1 mouse cellular context compared by ENCODE assay signal in genomic region chr4:58291828-58292227, GRCm38 (mm10).
TF ChIP-seq lines count a peak whose summit lies in the region.

No protein-coding gene starts in this region.

TF ChIP-seq in CH12.LX, 34 proteins besides CTCF, POLR2A, EP300 and RAD21 (continued from another document):
- no peak for TF ChIP-seq HCFC1 (IDR thresholded peaks at IDR 0.05; ENCODE audit: low read depth, low read length)
- TF ChIP-seq JUND (conservative IDR thresholded peaks at IDR 0.05; ENCODE audit: low read depth, low read length): no peak
- no peak for TF ChIP-seq PAX5 (IDR thresholded peaks at IDR 0.05; ENCODE audit: low read length)
